Mouse (Mus musculus) stomach, embryonic 14.5 days (tissue): Measurements from ENCODE around the gene Ank3. TPM values are rescaled to one million over a fixed set of nuclear protein-coding genes. Genes with fewer than 3 reads are reported as not detected.
A peak's percentile ranks its signal among the peaks of the same experiment; 100 is the strongest.

ENCODE experiments used
- ATAC-seq: fragments of 200-750 bp; cut with Nextera tagmentation; 2 replicates; pipeline ENCODE4 v1.8.0; 2017; ENCODE audit warnings: low read depth, moderate TSS enrichment; ENCODE audit not compliant: insufficient number of reproducible peaks, insufficient read depth, low FRiP score
- H3K27ac ChIP-seq: fragments of 300-500 bp; sonication (generic); 2 replicates; pipeline ENCODE4 v1.5.1; 2014; ENCODE audit warnings: mild to moderate bottlenecking, low read length, moderate library complexity, mixed read lengths
- H3K27me3 ChIP-seq: fragments of 300-500 bp; sonication (generic); 2 replicates; pipeline ENCODE4 v1.6.1; 2014; ENCODE audit warnings: low read length, control low read depth, mixed read lengths; ENCODE audit not compliant: control insufficient read depth, insufficient read depth
- H3K36me3 ChIP-seq: fragments of 300-500 bp; sonication (generic); 2 replicates; pipeline ENCODE4 v1.6.1; 2014; ENCODE audit warnings: mild to moderate bottlenecking, control low read depth, low read length, moderate library complexity, mixed read lengths; ENCODE audit not compliant: control insufficient read depth, insufficient read depth
- H3K4me1 ChIP-seq: fragments of 300-500 bp; sonication (generic); 2 replicates; pipeline ENCODE4 v1.6.1; 2014; ENCODE audit warnings: low read length, control low read depth, mixed read lengths; ENCODE audit not compliant: control insufficient read depth, insufficient read depth
- H3K4me2 ChIP-seq: fragments of 300-500 bp; sonication (generic); replicated peaks from 2 replicates; pipeline ENCODE4 v1.6.1; 2014; ENCODE audit warnings: low read depth, low read length, control low read depth
- H3K4me3 ChIP-seq: fragments of 300-500 bp; sonication (generic); 2 replicates; pipeline ENCODE4 v1.5.1; 2014; ENCODE audit warnings: low read depth, low read length, control low read depth
- H3K9ac ChIP-seq: fragments of 300-500 bp; sonication (generic); replicated peaks from 2 replicates; pipeline ENCODE4 v1.6.1; 2014; ENCODE audit warnings: low read depth, mild to moderate bottlenecking, control low read depth, low read length, moderate library complexity, mixed read lengths
- H3K9me3 ChIP-seq: fragments of 300-500 bp; sonication (generic); 2 replicates; pipeline ENCODE4 v1.6.1; 2016; ENCODE audit warnings: low read depth, low read length, control low read depth; ENCODE audit not compliant: control insufficient read depth
- WGBS: fragments of 180-500 bp; shearing (Covaris S2); extraction: QIAGEN DNeasy Blood & Tissue Kit; methylation state at CpG from one replicate; pipeline ENCODE4 v1.1.7; 2014; 5-methylcytosine and 5-hydroxymethylcytosine counted together
- polyA plus RNA-seq: library from polyadenylated mRNA; unstranded; fragments of >200 nt; fragmentation: Nextera tagmentation; extraction: Ambion mirVana; gene quantifications from 2 replicates; pipeline ENCODE4 v1.2.1, GENCODE M21; 2014

Ank3 gene
- polyA plus RNA-seq, 1 experiment from 2014 or later, result 46.1 TPM

DNA sequence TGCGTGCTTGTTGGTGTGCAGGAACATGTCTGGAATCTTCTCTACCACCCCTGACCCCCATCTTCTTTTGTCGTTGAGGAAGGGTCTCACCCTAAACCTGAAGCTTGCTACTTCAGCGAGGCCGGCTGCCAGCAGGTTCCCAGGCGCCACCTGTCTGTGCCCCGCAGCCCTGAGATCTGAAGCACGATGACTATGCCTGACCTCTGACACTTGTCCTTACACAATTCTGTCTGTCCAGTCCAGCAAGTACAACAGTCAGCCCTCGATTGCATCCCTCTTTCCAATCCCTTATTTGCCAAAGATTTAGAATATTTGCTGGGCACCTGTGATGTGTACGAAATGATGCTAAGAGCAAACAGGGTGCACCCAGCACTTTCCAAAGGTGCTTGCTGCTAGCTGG, 497.0 kb downstream of the Ank3 start:
- H3K9me3 ChIP-seq, result no peaks in the 10 kb centered on the region
- no peak overlapping the region for H3K4me2 ChIP-seq
- no peak for ATAC-seq
- no peaks in the 10 kb centered on the region for H3K4me1 ChIP-seq
- whole genome bisulfite sequencing, result 57% methylated on average over 9 of the region's 9 CpGs
- H3K27me3 ChIP-seq, result no peaks in the 10 kb centered on the region
- no peak overlapping the region for H3K9ac ChIP-seq
- no peak overlapping the region for H3K27ac ChIP-seq
- H3K36me3 ChIP-seq, result no peaks in the 10 kb centered on the region
- H3K4me3 ChIP-seq, result no peak overlapping the region

DNA sequence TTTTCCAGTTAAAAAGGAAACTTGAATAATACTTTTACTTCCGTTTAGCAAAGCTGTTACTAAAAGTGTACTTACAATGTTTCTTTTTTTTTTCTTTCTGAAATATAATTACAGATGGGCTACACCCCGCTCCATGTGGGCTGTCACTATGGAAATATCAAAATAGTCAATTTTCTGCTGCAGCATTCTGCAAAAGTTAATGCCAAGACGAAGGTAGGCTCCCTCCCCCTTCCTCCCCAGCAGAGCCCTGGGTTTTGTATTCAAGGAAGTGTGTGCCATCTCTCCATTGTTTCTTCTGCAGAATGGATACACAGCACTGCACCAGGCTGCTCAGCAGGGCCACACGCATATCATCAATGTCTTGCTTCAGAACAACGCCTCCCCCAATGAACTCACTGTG, 499.4 kb downstream of the Ank3 start:
- 81% methylated on average over 5 of the region's 5 CpGs for WGBS
- Histone ChIP-seq H3K27me3 (no peaks in the 10 kb centered on the region), H3K4me3 (no peak overlapping the region), H3K27ac (no peak overlapping the region), H3K4me1 (no peaks in the 10 kb centered on the region), H3K9me3 (no peaks in the 10 kb centered on the region), H3K4me2 (no peak overlapping the region), H3K36me3 (no peaks in the 10 kb centered on the region), H3K9ac (no peak overlapping the region)
- no peak for ATAC-seq

GRCm38 (mm10) chr10:69898821-69899220, 500.2 kb downstream of the Ank3 start:
- Histone ChIP-seq H3K27ac (no peak overlapping the region), H3K4me3 (no peak overlapping the region), H3K4me2 (no peak overlapping the region), H3K9me3 (no peaks in the 10 kb centered on the region), H3K4me1 (no peaks in the 10 kb centered on the region), H3K27me3 (no peaks in the 10 kb centered on the region), H3K9ac (no peak overlapping the region), H3K36me3 (no peaks in the 10 kb centered on the region)
- no peak for ATAC-seq
- WGBS, result 93% methylated on average over 8 of the region's 8 CpGs

GRCm38 (mm10) chr10:69899788-69900187, 501.2 kb downstream of the Ank3 start:
- 82% methylated on average over 3 of the region's 3 CpGs for WGBS
- H3K27me3 ChIP-seq, result no peaks in the 10 kb centered on the region
- no peak for ATAC-seq
- H3K4me2 ChIP-seq, result no peak overlapping the region
- no peak overlapping the region for H3K4me3 ChIP-seq
- H3K9me3 ChIP-seq, result no peaks in the 10 kb centered on the region
- no peaks in the 10 kb centered on the region for H3K4me1 ChIP-seq
- no peaks in the 10 kb centered on the region for H3K36me3 ChIP-seq
- H3K27ac ChIP-seq, result no peak overlapping the region
- no peak overlapping the region for H3K9ac ChIP-seq

GRCm38 (mm10) chr10:69902024-69902423, 503.5 kb downstream of the Ank3 start:
- Histone ChIP-seq H3K4me3 (no peak overlapping the region), H3K36me3 (no peaks in the 10 kb centered on the region), H3K4me2 (no peak overlapping the region), H3K27ac (no peak overlapping the region), H3K9me3 (no peaks in the 10 kb centered on the region), H3K4me1 (no peaks in the 10 kb centered on the region), H3K27me3 (no peaks in the 10 kb centered on the region), H3K9ac (no peak overlapping the region)
- 57% methylated on average over 6 of the region's 6 CpGs for WGBS
- ATAC-seq, result no peak

- Histone ChIP-seq H3K36me3 (no peaks in the 10 kb centered on the region), H3K9ac (no peak overlapping the region)
- WGBS, result 47% methylated on average over 10 of the region's 10 CpGs
These were observed 505.7 kb downstream of the Ank3 start for GRCm38 (mm10) chr10:69904321-69904720.

GRCm38 (mm10) chr10:69907795-69908764, 509.5 kb downstream of the Ank3 start:
- Histone ChIP-seq H3K9ac (no peak overlapping the region), H3K36me3 (no peaks in the 10 kb centered on the region), H3K4me2 (no peak overlapping the region), H3K4me3 (no peak overlapping the region), H3K4me1 (no peaks in the 10 kb centered on the region), H3K27ac (no peak overlapping the region), H3K9me3 (no peaks in the 10 kb centered on the region), H3K27me3 (no peaks in the 10 kb centered on the region)
- WGBS, result 53% methylated on average over 12 of the region's 12 CpGs
- peak; percentile 82 for ATAC-seq

More at GRCm38 (mm10) chr10:69904321-69904720, 505.7 kb downstream of the Ank3 start:
- Histone ChIP-seq H3K9me3 (no peaks in the 10 kb centered on the region), H3K4me1 (no peaks in the 10 kb centered on the region), H3K27me3 (no peaks in the 10 kb centered on the region), H3K4me3 (no peak overlapping the region), H3K27ac (no peak overlapping the region), H3K4me2 (no peak overlapping the region)
- no peak for ATAC-seq

GRCm38 (mm10) chr10:69909856-69910255, 511.3 kb downstream of the Ank3 start:
- no peaks in the 10 kb centered on the region for H3K4me1 ChIP-seq
- H3K9me3 ChIP-seq, result no peaks in the 10 kb centered on the region
- H3K4me3 ChIP-seq, result no peak overlapping the region
- H3K9ac ChIP-seq, result no peak overlapping the region
- H3K4me2 ChIP-seq, result no peak overlapping the region
- no peaks in the 10 kb centered on the region for H3K36me3 ChIP-seq
- WGBS, result 77% methylated on average over 4 of the region's 4 CpGs
- H3K27ac ChIP-seq, result peak overlapping the region; percentile 15; the same call in 1 of the 2 replicates
- ATAC-seq, result peak; percentile 24
- no peaks in the 10 kb centered on the region for H3K27me3 ChIP-seq
